Mouse (Mus musculus): ENCODE results near the gene Naaladl1.

Naaladl1 gene

GRCm38 (mm10) chr19:6082156-6082555, 23.4 kb upstream of the Naaladl1 start, which contains the start of gene Gm28374:
TSS of gene Gm28374 (minus strand) at chr19:6082256.
- ATAC-seq (ENCODE audit: low TSS enrichment) = no peak

- peak; percentile 92 for ATAC-seq (ENCODE audit: low TSS enrichment)
Measured at GRCm38 (mm10) chr19:6084478-6085248, 20.9 kb upstream of the Naaladl1 start, which contains the start of the genes Zfpl1 and Cdca5. TSS of gene Zfpl1 (minus strand) at chr19:6084956. TSS of gene Cdca5 (plus strand) at chr19:6084983.

GRCm38 (mm10) chr19:6085417-6085879, 20.1 kb upstream of the Naaladl1 start:
- ATAC-seq (ENCODE audit: low TSS enrichment) = no peak; the same call in 1 of the 2 replicates

- no peak for ATAC-seq (ENCODE audit: low TSS enrichment)
Measured at GRCm38 (mm10) chr19:6088841-6089240, 16.7 kb upstream of the Naaladl1 start.

GRCm38 (mm10) chr19:6094119-6094518, 11.5 kb upstream of the Naaladl1 start, which contains the start of gene AC131692.1:
TSS of gene AC131692.1 (plus strand) at chr19:6094419.
- ATAC-seq (ENCODE audit: low TSS enrichment) = no peak

- ATAC-seq (ENCODE audit: low TSS enrichment) = no peak
Measured at GRCm38 (mm10) chr19:6097847-6098246, 7.7 kb upstream of the Naaladl1 start.

- no peak for ATAC-seq (ENCODE audit: low TSS enrichment)
Measured at GRCm38 (mm10) chr19:6101186-6101585, 4.4 kb upstream of the Naaladl1 start.

GRCm38 (mm10) chr19:6102169-6102853, 3.3 kb upstream of the Naaladl1 start:
- ATAC-seq (ENCODE audit: low TSS enrichment) = no peak

GRCm38 (mm10) chr19:6104476-6104875, 1.1 kb upstream of the Naaladl1 start:
- ATAC-seq (ENCODE audit: low TSS enrichment) = no peak

GRCm38 (mm10) chr19:6113116-6113515, 7.5 kb downstream of the Naaladl1 start:
- no peak for ATAC-seq (ENCODE audit: low TSS enrichment)

GRCm38 (mm10) chr19:6116113-6116850, 10.7 kb downstream of the Naaladl1 start:
- ATAC-seq (ENCODE audit: low TSS enrichment) = peak; percentile 31; the same call in 1 of the 2 replicates

- peak; percentile 21; the same call in 1 of the 2 replicates for ATAC-seq (ENCODE audit: low TSS enrichment)
Measured at GRCm38 (mm10) chr19:6117346-6117985, 11.9 kb downstream of the Naaladl1 start.

- peak; percentile 81 for ATAC-seq (ENCODE audit: low TSS enrichment)
Measured at GRCm38 (mm10) chr19:6117986-6118676, 12.5 kb downstream of the Naaladl1 start, which contains the start of gene Sac3d1. TSS of gene Sac3d1 (minus strand) at chr19:6118650.

GRCm38 (mm10) chr19:6118677-6119185, 13.1 kb downstream of the Naaladl1 start:
- no peak for ATAC-seq (ENCODE audit: low TSS enrichment)

GRCm38 (mm10) chr19:6121761-6122160, 16.2 kb downstream of the Naaladl1 start:
- ATAC-seq (ENCODE audit: low TSS enrichment) = no peak

- ATAC-seq (ENCODE audit: low TSS enrichment) = no peak
Measured at GRCm38 (mm10) chr19:6123330-6123729, 17.7 kb downstream of the Naaladl1 start.

- ATAC-seq (ENCODE audit: low TSS enrichment) = no peak
Measured at GRCm38 (mm10) chr19:6124898-6125297, 19.3 kb downstream of the Naaladl1 start.

- no peak for ATAC-seq (ENCODE audit: low TSS enrichment)
Measured at GRCm38 (mm10) chr19:6126289-6126688, 20.7 kb downstream of the Naaladl1 start.

- ATAC-seq (ENCODE audit: low TSS enrichment) = no peak
Measured at GRCm38 (mm10) chr19:6126789-6127580, 21.4 kb downstream of the Naaladl1 start.
